Mouse (Mus musculus): ENCODE measurements at regions not wholly inside any gene's neighbourhood (a gene's known extent, or its start where the extent isn't known, plus 50 kb on each side); places are given as distances from the start of the nearest gene placed in this dataset.

DNA sequence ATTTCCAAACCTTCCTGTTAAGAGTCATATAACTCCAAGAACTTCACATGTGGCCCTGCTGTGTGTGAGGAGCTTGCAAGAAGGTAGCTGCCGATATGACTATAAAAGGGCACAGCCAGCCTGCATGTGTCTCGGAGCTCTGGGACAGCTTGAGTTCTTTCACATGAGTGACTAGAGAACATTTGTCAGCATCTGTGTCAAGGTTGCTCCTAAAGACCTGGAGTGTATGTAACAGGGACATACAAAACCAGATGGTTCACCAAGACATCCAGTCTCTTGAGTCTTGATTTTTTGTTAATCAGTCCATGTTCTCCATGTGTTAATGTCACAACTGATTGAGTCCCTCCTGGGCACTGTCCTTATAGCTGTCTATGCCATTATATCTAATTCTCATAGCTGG, 126.2 kb upstream of the Pcsk2 start:
- ChIA-PET CTCF (no interaction called here), POLR2A (no interaction called here)

DNA sequence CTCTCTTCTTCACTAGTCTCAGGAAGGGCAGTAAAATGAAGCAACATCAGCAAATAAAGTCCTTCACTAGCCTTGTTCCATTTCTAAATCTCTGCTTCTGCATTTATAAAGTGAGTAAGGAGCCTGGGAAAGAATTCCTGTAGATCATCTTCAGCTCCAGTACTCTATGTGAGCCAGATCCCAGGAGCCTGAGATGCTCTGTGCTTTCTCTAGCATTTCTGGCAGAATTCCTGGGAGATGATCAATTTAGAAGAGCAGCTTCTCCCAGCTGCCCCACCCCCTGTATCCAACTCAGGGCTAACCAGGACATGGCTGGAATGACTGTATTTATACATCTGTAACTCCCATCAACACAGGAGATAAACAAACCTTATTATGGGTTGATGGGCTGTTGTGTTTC, 95.3 kb upstream of the Pcsk2 start:
- ChIA-PET POLR2A (no interaction called here), CTCF (no interaction called here)

DNA sequence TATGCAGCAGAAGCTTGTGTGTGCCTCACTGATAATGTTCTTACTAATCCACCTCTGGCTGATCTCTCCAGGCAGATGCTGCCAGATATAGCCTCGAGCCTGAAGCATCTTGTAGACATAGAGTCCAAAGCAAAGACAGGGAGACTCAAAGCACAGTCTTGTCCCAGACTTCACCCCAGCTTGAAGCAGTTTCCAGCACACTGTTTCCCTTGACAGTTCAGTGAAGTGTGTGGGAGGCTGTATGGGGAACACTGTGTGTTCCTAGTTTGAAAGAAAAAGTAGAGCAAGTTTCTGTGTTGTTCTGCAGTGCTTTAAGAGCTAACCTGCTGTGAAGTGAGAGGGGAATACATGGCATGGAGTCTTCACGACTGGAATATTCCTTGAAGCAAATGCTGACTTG, 94.7 kb upstream of the Pcsk2 start:
- CTCF ChIA-PET = no interaction called here

DNA sequence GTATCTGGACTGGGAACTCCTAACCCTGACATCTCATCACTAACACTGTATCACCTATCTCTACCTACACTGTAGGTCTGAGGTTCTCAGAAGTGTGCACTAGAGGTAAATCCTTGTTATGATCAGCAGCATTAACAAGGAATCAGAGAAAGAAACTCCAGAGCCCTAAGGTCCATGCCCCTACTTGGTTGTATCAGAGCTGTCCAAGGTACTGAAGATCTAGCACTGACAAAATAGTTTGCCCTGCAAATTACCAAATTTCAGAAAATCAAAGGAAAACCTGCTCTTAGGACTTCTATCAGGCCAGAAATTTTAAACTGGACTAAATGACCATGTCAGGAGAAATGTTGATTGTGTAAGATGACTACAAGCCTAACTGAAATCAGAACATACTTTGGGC, 94.3 kb upstream of the Pcsk2 start:
- POLR2A ChIA-PET = no interaction called here
- CTCF ChIA-PET = no interaction called here

More for the DNA sequence above, 94.7 kb upstream of the Pcsk2 start:
- POLR2A ChIA-PET = no interaction called here

DNA sequence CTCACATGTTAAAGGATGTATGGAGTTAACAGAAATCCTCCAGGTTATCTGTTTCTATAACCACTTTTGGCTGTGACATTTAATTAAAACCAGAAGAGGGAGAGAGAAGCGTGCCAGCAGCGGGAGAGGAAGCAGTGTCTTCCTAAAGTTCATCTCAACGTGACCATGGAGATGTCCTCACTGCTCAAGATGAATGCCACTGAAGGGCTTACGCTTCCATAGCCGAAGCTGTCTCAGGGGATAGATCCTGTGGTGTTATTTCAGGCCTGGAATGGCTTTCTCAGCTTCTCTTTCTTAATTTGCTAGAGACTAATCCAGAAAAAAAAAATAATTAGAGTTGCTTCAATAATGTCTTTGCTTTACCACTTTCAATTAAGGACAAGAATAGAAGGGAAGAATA, 78.0 kb upstream of the Pcsk2 start:
- CTCF ChIA-PET = no interaction called here
- POLR2A ChIA-PET = no interaction called here

DNA sequence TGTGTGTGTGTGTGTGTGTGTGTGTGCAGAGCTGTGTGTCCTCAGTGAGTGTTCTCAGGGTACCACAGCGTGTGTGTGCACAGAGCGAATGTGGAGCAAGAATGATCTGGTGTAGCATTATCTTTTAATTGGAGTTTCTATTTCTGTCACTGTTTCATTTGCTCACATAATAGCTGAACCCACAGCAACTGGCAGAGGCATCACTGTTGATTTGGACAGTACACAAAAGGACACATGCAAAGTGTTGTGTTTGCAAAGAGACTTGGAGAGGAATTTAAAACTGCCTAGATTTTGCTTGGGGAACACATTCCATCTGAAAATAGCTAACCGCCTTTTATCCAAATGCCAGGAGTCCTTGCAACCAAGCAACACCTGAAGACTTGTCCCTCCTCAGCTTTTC, 74.6 kb upstream of the Pcsk2 start:
- ChIA-PET POLR2A (interaction anchor here in 1 of 4 experiments (0.6 kb wide), 1 partner anchor 48 kb away, joined by 3 read pairs; no protein-coding TSS in a partner anchor), CTCF (interaction anchor here in 1 of 4 experiments (0.9 kb wide), 1 partner anchor 234 kb away, joined by 6 read pairs; no protein-coding TSS in a partner anchor)

GRCm38 (mm10) chr2:143490830-143491229, 55.1 kb upstream of the Pcsk2 start:
- CTCF ChIA-PET = no interaction called here
- POLR2A ChIA-PET = no interaction called here

All from embryonic stem cell, embryonic (primary cell).